Mouse (Mus musculus) MEL (cell line): ENCODE data around the gene Crebbp. TPM values are rescaled to one million over a fixed set of nuclear protein-coding genes. Genes with fewer than 3 reads are reported as not detected.
"Not testable (repeated sequence)": the region's sequence is repeated elsewhere in the genome, so short reads cannot be mapped to it uniquely, and the experiment has no call there.

Source experiments
- DNase-seq: peaks from one replicate; pipeline ENCODE4 v3.0.0; 2011; ENCODE audit warnings: low read depth, low spot score
- H3K27ac ChIP-seq: 2 replicates; pipeline ENCODE4 v1.5.1; 2012; ENCODE audit warnings: low read depth, mild to moderate bottlenecking, control low read depth, low read length, moderate library complexity; ENCODE audit not compliant: control insufficient read depth
- H3K27me3 ChIP-seq, 2 experiments: fragments of 150-350 bp in 1 of 2; sonication (generic) in 1 of 2; 2 replicates each; pipeline ENCODE4 v1.6.1; 2012; ENCODE audit warnings: low read length in 2 of 2, mild to moderate bottlenecking in 2 of 2, improper control_type of control experiment in 1 of 2, moderate library complexity in 1 of 2; ENCODE audit not compliant: insufficient read depth in 2 of 2, control insufficient read depth in 1 of 2
- H3K36me3 ChIP-seq, 2 experiments: 2 replicates each; pipeline ENCODE4 v1.6.1; 2012 to 2014; ENCODE audit warnings: low read length in 2 of 2, improper control_type of control experiment in 1 of 2, inconsistent platforms in 1 of 2, mild to moderate bottlenecking in 1 of 2; ENCODE audit not compliant: insufficient read depth in 2 of 2, control insufficient read depth in 1 of 2
- H3K4me1 ChIP-seq, 2 experiments: fragments of 150-350 bp in 1 of 2; sonication (generic) in 1 of 2; 2 replicates each; pipeline ENCODE4 v1.6.1; 2012; ENCODE audit warnings: low read length in 2 of 2, improper control_type of control experiment in 1 of 2, mild to moderate bottlenecking in 1 of 2; ENCODE audit not compliant: insufficient read depth in 2 of 2, control insufficient read depth in 1 of 2
- H3K4me3 ChIP-seq, 2 experiments: fragments of 150-350 bp in 1 of 2; sonication (generic) in 1 of 2; 2 replicates each; pipeline ENCODE4 v1.5.1; 2012; ENCODE audit warnings: low read depth in 2 of 2, low read length in 2 of 2, mild to moderate bottlenecking in 2 of 2, moderate library complexity in 2 of 2, control low read depth in 1 of 2, improper control_type of control experiment in 1 of 2; ENCODE audit not compliant: control insufficient read depth in 1 of 2, insufficient read depth in 1 of 2
- H3K79me2 ChIP-seq: 2 replicates; pipeline ENCODE4 v1.6.1; 2012; ENCODE audit warnings: mild to moderate bottlenecking, low read length, moderate library complexity; ENCODE audit not compliant: control insufficient read depth, poor library complexity, insufficient read depth
- H3K9ac ChIP-seq: 2 replicates; pipeline ENCODE4 v1.6.1; 2012; ENCODE audit warnings: low read depth, mild to moderate bottlenecking, control low read depth, low read length, moderate library complexity; ENCODE audit not compliant: control insufficient read depth, poor library complexity, severe bottlenecking
- H3K9me3 ChIP-seq: fragments of 150-350 bp; sonication (generic); replicated peaks from 2 replicates; pipeline ENCODE4 v1.6.1; 2012; ENCODE audit warnings: mild to moderate bottlenecking, low read length, improper control_type of control experiment, moderate library complexity; ENCODE audit not compliant: insufficient read depth
- CHD2 ChIP-seq: IDR thresholded peaks from 2 replicates; pipeline ENCODE4 v1.6.1; 2011; ENCODE audit warnings: low read length, improper control_type of control experiment
- ELF1 ChIP-seq: IDR thresholded peaks from 2 replicates; pipeline ENCODE4 v1.6.1; 2014; ENCODE audit warnings: low read depth, mild to moderate bottlenecking, inconsistent platforms, low read length, improper control_type of control experiment, moderate library complexity
- EP300 ChIP-seq, 2 experiments: IDR thresholded peaks; 2 replicates each; pipeline ENCODE4 v1.6.1; 2011; ENCODE audit warnings: improper control_type of control experiment in 2 of 2, low read length in 2 of 2, low read depth in 1 of 2, mild to moderate bottlenecking in 1 of 2
- KAT2A ChIP-seq: conservative IDR thresholded peaks from 2 replicates; pipeline ENCODE4 v1.6.1; 2012; ENCODE audit warnings: low read depth, low read length, improper control_type of control experiment, inconsistent platforms
- MAZ ChIP-seq: IDR thresholded peaks from 2 replicates; pipeline ENCODE4 v1.6.1; 2012; ENCODE audit warnings: low read depth, mild to moderate bottlenecking, inconsistent platforms, low read length, improper control_type of control experiment
- MEF2A ChIP-seq: IDR thresholded peaks from 2 replicates; pipeline ENCODE4 v1.6.1; 2014; ENCODE audit warnings: low read depth, mild to moderate bottlenecking, inconsistent platforms, low read length, improper control_type of control experiment; ENCODE audit not compliant: poor library complexity, insufficient replicate concordance, severe bottlenecking; ENCODE audit errors: extremely low read depth
- MYB ChIP-seq: IDR thresholded peaks from 2 replicates; pipeline ENCODE4 v1.6.1; 2011; ENCODE audit warnings: mild to moderate bottlenecking, low read depth, low read length, improper control_type of control experiment
- NELFE ChIP-seq: IDR thresholded peaks from 2 replicates; pipeline ENCODE4 v1.6.1; 2011; ENCODE audit warnings: low read depth, low read length, improper control_type of control experiment
- NRF1 ChIP-seq: IDR thresholded peaks from 2 replicates; pipeline ENCODE4 v1.6.1; 2014; ENCODE audit warnings: low read depth, mild to moderate bottlenecking, inconsistent platforms, low read length, improper control_type of control experiment, moderate library complexity; ENCODE audit not compliant: poor library complexity, insufficient read depth, severe bottlenecking
- SIN3A ChIP-seq: IDR thresholded peaks from 2 replicates; pipeline ENCODE4 v1.6.1; 2012; ENCODE audit warnings: low read length, improper control_type of control experiment, inconsistent platforms
- TAL1 ChIP-seq: IDR thresholded peaks from 2 replicates; pipeline ENCODE4 v1.6.1; 2012; ENCODE audit warnings: mild to moderate bottlenecking, inconsistent platforms, low read length, moderate library complexity, mixed read lengths
- TBP ChIP-seq: IDR thresholded peaks from 2 replicates; pipeline ENCODE4 v1.8.0; 2011; ENCODE audit warnings: low read depth, low read length, improper control_type of control experiment
- USF2 ChIP-seq, 2 experiments: IDR thresholded peaks; 2 replicates each; pipeline ENCODE4 v1.6.1; 2011 to 2012; ENCODE audit warnings: improper control_type of control experiment in 2 of 2, low read length in 2 of 2, borderline replicate concordance in 1 of 2, inconsistent platforms in 1 of 2, low read depth in 1 of 2, mild to moderate bottlenecking in 1 of 2; ENCODE audit not compliant: insufficient read depth in 1 of 2
- ZC3H11A ChIP-seq: IDR thresholded peaks from 2 replicates; pipeline ENCODE4 v1.6.1; 2012; ENCODE audit warnings: low read depth, mild to moderate bottlenecking, inconsistent platforms, low read length, improper control_type of control experiment
- ZKSCAN1 ChIP-seq: IDR thresholded peaks from 2 replicates; pipeline ENCODE4 v1.6.1; 2012; ENCODE audit warnings: low read depth, mild to moderate bottlenecking, inconsistent platforms, low read length, improper control_type of control experiment, moderate library complexity
- ZNF384 ChIP-seq: IDR thresholded peaks from 2 replicates; pipeline ENCODE4 v1.6.1; 2012; ENCODE audit warnings: low read depth, mild to moderate bottlenecking, inconsistent platforms, low read length, improper control_type of control experiment
- polyA plus RNA-seq, 2 experiments: library from polyadenylated mRNA; stranded (reverse) in 1 of 2; unstranded in 1 of 2; fragments of >175 nt in 1 of 2; fragments of >200 nt in 1 of 2; gene quantifications; 2 replicates each; pipeline versions ENCODE4 v1.2.1 to v1.2.4; 2012; ENCODE audit warnings: low replicate concordance in 2 of 2, low read depth in 1 of 2; ENCODE audit not compliant: insufficient read length in 2 of 2, insufficient read depth in 1 of 2, missing spikeins in 1 of 2
- total RNA-seq: library from RNA; depleted of rRNA; stranded (reverse); fragments of 300-350 nt; gene quantifications from 2 replicates; pipeline ENCODE4 v1.2.3, GENCODE M21; 2012

The Crebbp gene
- total and polyA plus RNA-seq, 3 experiments = 4.7 to 145 (median 7.0) TPM

DNA sequence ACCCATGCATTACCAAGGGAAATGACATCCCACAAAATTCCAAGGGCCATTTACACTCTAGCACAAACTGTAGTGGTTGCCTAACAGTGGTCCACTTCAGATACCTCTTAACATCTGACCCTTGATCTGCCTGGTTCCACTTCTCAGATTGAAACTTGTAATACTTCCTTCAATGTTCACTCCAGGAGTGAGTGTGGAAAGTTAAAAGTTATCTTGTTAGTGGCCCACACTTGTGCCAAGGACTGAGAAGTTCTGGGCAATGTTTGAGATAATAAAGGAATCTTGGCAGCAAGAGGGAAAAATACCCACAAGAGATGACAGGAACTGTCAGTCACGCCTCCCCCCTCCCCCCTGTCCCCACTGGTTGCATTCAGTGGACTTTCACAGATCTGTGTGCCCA is 134.1 kb downstream of the Crebbp start:
- peaks cover 23% of the 10 kb centered on the region for H3K79me2 ChIP-seq
- H3K9ac ChIP-seq = no peak overlapping the region
- no peaks in the 10 kb centered on the region for H3K27me3 ChIP-seq
- DNase-seq = no peak
- TF ChIP-seq ZKSCAN1 (no peak), NELFE (no peak), CHD2 (no peak), ELF1 (no peak), USF2 (IDR thresholded peaks at IDR 0.05; ENCODE audit: borderline replicate concordance in 1 of 2, insufficient read depth in 1 of 2, low read depth in 1 of 2, low read length in 2 of 2) (no peak), ZC3H11A (no peak), EP300 (IDR thresholded peaks at IDR 0.05; ENCODE audit: low read depth in 1 of 2, low read length in 2 of 2) (no peak), NRF1 (no peak), TBP (no peak), KAT2A (no peak), MEF2A (no peak), ZNF384 (no peak), TAL1 (no peak), MAZ (no peak), MYB (no peak), SIN3A (no peak)
- peaks cover 0 to 33% of the 10 kb centered on the region in 2 experiments; a peak in 2 of 4 replicates for H3K36me3 ChIP-seq
- H3K27ac ChIP-seq = no peak overlapping the region
- H3K9me3 ChIP-seq = no peaks in the 10 kb centered on the region
- peaks cover 10 to 28% of the 10 kb centered on the region in 2 experiments for H3K4me1 ChIP-seq
- no peak overlapping the region for H3K4me3 ChIP-seq

DNA sequence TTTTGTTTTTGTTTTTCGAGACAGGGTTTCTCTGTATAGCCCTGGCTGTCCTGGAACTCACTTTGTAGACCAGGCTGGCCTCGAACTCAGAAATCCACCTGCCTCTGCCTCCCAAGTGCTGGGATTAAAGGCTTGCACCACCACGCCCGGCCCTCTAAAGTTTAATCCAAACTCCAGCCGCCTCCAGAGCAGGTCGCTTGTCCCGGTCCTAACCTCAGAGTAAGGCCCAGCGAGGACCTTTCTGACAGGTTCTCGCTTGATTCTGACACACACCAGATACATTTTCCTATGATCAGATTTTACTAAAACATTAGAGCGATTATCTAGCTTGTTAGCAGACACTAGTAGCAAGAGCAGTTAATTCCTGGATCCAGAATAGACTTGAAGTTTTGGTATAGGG is 135.5 kb downstream of the Crebbp start:
- Histone ChIP-seq H3K4me3 (peak overlapping the region; percentile 93 to 95; a peak in 3 of 4 replicates), H3K36me3 (peaks cover 0 to 46% of the 10 kb centered on the region in 2 experiments; a peak in 2 of 4 replicates), H3K9ac (peak overlapping the region; percentile 85), H3K4me1 (peaks cover 16 to 36% of the 10 kb centered on the region in 2 experiments), H3K79me2 (peaks cover 30% of the 10 kb centered on the region)
- H3K27me3 ChIP-seq, H3K9me3 ChIP-seq, H3K27ac ChIP-seq: not testable (repeated sequence)
- peak; percentile 38 for DNase-seq
